Mouse (Mus musculus) midbrain, embryonic 13.5 days (tissue): ENCODE data around the gene Slc23a2. TPM values are rescaled to one million over a fixed set of nuclear protein-coding genes. Genes with fewer than 3 reads are reported as not detected.

Experiments used
- ATAC-seq: fragments of 200-750 bp; cut with Nextera tagmentation; 2 replicates; pipeline ENCODE4 v1.8.0; 2017; ENCODE audit warnings: mild to moderate bottlenecking, moderate TSS enrichment, moderate library complexity
- H3K27ac ChIP-seq: fragments of 300-500 bp; sonication (generic); 2 replicates; pipeline ENCODE4 v1.5.1; 2015; ENCODE audit warnings: inconsistent platforms, mild to moderate bottlenecking, moderate library complexity
- H3K27me3 ChIP-seq: fragments of 300-500 bp; sonication (generic); 2 replicates; pipeline ENCODE4 v1.6.1; 2015; ENCODE audit warnings: mild to moderate bottlenecking, inconsistent platforms
- H3K36me3 ChIP-seq: fragments of 300-500 bp; sonication (generic); 2 replicates; pipeline ENCODE4 v1.6.1; 2015; ENCODE audit warnings: mild to moderate bottlenecking, inconsistent platforms
- H3K4me1 ChIP-seq: fragments of 300-500 bp; sonication (generic); replicated peaks from 2 replicates; pipeline ENCODE4 v1.6.1; 2015; ENCODE audit warnings: inconsistent platforms
- H3K4me2 ChIP-seq: fragments of 300-500 bp; sonication (generic); replicated peaks from 2 replicates; pipeline ENCODE4 v1.6.1; 2015; ENCODE audit warnings: moderate library complexity, mild to moderate bottlenecking, inconsistent platforms
- H3K4me3 ChIP-seq: fragments of 300-500 bp; sonication (generic); replicated peaks from 2 replicates; pipeline ENCODE4 v1.5.1; 2015; ENCODE audit warnings: mild to moderate bottlenecking, inconsistent platforms
- H3K9ac ChIP-seq: fragments of 300-500 bp; sonication (generic); replicated peaks from 2 replicates; pipeline ENCODE4 v1.6.1; 2015; ENCODE audit warnings: mild to moderate bottlenecking, inconsistent platforms
- H3K9me3 ChIP-seq: fragments of 300-500 bp; sonication (generic); 2 replicates; pipeline ENCODE4 v1.6.1; 2016; ENCODE audit warnings: mild to moderate bottlenecking, inconsistent platforms
- WGBS: fragments of 180-500 bp; shearing (Covaris S2); methylation state at CpG from one replicate; pipeline ENCODE4 v1.1.7; 2015; 5-methylcytosine and 5-hydroxymethylcytosine counted together
- polyA plus RNA-seq: library from polyadenylated mRNA; unstranded; fragments of >200 nt; fragmentation: Nextera tagmentation; extraction: Ambion mirVana; gene quantifications from 2 replicates; pipeline ENCODE4 v1.2.1, GENCODE M21; 2015

Slc23a2 gene
- polyA plus RNA-seq, 1 experiment from 2014 or later: 19.8 TPM

GRCm38 (mm10) chr2:132024028-132024427 lies 120.9 kb downstream of the Slc23a2 start:
- Histone ChIP-seq H3K27ac (no peak overlapping the region), H3K9me3 (no peaks in the 10 kb centered on the region), H3K9ac (no peak overlapping the region), H3K4me2 (no peak overlapping the region), H3K27me3 (no peaks in the 10 kb centered on the region), H3K4me3 (no peak overlapping the region), H3K4me1 (peaks cover 28% of the 10 kb centered on the region), H3K36me3 (no peaks in the 10 kb centered on the region)
- ATAC-seq: no peak
- WGBS: 96% methylated on average over 4 of the region's 4 CpGs

DNA sequence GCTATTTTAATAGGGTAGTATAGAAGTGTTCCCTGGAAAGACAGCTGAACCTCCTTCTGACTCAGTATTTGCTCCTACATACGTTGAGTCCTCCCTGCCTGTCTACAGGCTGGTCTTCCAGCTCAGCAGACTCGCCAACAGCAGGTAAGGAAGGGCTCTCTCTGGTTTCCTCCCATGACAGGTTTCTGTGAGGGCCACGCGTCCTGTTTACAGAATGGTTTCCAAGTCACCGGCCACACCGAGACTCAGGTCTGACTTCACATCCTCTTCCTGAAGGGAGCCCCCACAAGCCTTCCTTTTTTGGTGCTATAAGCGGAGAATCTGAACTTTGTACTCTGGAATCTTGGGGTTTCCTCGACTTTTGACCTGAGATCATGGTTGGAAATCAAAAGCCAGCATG lies 122.3 kb downstream of the Slc23a2 start:
- Histone ChIP-seq H3K9me3 (no peaks in the 10 kb centered on the region), H3K36me3 (no peaks in the 10 kb centered on the region), H3K27me3 (no peaks in the 10 kb centered on the region), H3K9ac (no peak overlapping the region), H3K4me3 (no peak overlapping the region), H3K4me1 (peaks cover 14% of the 10 kb centered on the region), H3K27ac (no peak overlapping the region), H3K4me2 (no peak overlapping the region)
- no peak for ATAC-seq
- 93% methylated on average over 8 of the region's 8 CpGs for WGBS

- H3K36me3 ChIP-seq: no peaks in the 10 kb centered on the region
- no peak for ATAC-seq
- 0 out of 2 replicates have a peak, but pooled peaks cover 4% of the 10 kb centered on the region for H3K4me1 ChIP-seq
- H3K27ac ChIP-seq: no peak overlapping the region
- H3K4me3 ChIP-seq: no peak overlapping the region
- no peak overlapping the region for H3K4me2 ChIP-seq
- no peaks in the 10 kb centered on the region for H3K9me3 ChIP-seq
- no peaks in the 10 kb centered on the region for H3K27me3 ChIP-seq
- 78% methylated on average over 4 of the region's 4 CpGs for WGBS
- no peak overlapping the region for H3K9ac ChIP-seq
These were observed 123.3 kb downstream of the Slc23a2 start for GRCm38 (mm10) chr2:132021616-132022015.

DNA sequence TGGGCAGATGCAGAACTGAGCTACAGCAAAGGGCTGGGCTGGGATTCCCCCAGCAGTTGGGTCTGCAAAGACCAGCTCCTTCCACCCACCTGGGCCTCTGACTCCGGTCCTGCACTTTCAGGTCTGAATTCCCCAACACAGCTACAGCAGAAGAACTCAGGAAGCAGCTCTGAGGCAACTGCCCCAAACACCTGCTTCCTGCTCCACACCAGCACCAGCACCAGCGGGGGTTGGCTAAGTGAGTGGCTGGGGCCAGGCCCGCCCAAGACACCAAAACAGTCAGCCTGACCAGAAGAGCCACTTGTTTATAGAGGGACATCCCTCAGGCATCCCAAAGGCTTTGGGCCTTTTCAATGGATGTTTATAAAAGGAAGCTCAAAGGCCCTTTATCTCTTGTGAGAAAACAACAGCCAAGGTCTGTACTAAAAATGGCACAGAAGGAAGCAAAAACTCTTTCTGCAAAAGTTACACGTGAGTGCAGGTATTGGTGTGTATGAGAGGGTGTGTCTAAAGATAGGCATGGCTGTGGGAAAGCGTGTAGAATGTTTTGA lies 123.8 kb downstream of the Slc23a2 start:
- Histone ChIP-seq H3K4me1 (0 out of 2 replicates have a peak, but pooled peaks cover 4% of the 10 kb centered on the region), H3K9ac (no peak overlapping the region), H3K4me3 (no peak overlapping the region), H3K27ac (no peak overlapping the region), H3K27me3 (no peaks in the 10 kb centered on the region), H3K9me3 (no peaks in the 10 kb centered on the region), H3K4me2 (no peak overlapping the region), H3K36me3 (no peaks in the 10 kb centered on the region)
- 69% methylated on average over 5 of the region's 5 CpGs for WGBS
- ATAC-seq: no peak

GRCm38 (mm10) chr2:132020420-132020819 lies 124.5 kb downstream of the Slc23a2 start:
- 87% methylated on average over 7 of the region's 7 CpGs for WGBS

GRCm38 (mm10) chr2:132019372-132019811 lies 125.5 kb downstream of the Slc23a2 start:
- Histone ChIP-seq H3K4me2 (no peak overlapping the region), H3K4me3 (no peak overlapping the region), H3K27ac (0 out of 2 replicates have a peak overlapping the region, but pooled peaks have one; percentile 1), H3K27me3 (no peaks in the 10 kb centered on the region), H3K36me3 (no peaks in the 10 kb centered on the region), H3K4me1 (no peaks in the 10 kb centered on the region), H3K9me3 (no peaks in the 10 kb centered on the region), H3K9ac (no peak overlapping the region)
- no peak for ATAC-seq
- WGBS: 63% methylated on average over 3 of the region's 3 CpGs

More at GRCm38 (mm10) chr2:132020420-132020819, 124.5 kb downstream of the Slc23a2 start:
- no peak for ATAC-seq
- no peak overlapping the region for H3K4me3 ChIP-seq
- no peak overlapping the region for H3K27ac ChIP-seq
- no peaks in the 10 kb centered on the region for H3K27me3 ChIP-seq
- H3K4me1 ChIP-seq: 0 out of 2 replicates have a peak, but pooled peaks cover 4% of the 10 kb centered on the region
- no peak overlapping the region for H3K4me2 ChIP-seq
- H3K9ac ChIP-seq: no peak overlapping the region
- no peaks in the 10 kb centered on the region for H3K9me3 ChIP-seq
- no peaks in the 10 kb centered on the region for H3K36me3 ChIP-seq

DNA sequence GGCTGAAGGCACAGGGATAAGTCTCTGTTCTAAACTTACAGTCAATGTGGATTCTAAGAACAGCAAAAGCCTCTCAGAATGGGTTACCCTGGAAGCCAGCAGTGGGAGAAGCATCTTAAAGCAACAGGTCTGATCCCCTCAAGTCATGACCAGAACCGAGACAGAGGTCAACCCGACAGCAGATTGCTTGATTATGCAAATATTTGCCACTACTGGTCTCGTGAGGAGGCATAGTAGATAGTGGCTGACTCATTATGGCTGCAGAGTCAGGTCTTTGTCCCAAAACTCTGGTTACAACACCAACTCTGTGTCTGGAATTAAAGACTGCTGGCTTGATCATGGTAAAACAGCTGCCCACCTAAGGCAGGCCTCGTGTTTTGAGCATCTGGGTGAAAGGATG lies 126.8 kb downstream of the Slc23a2 start:
- Histone ChIP-seq H3K36me3 (no peaks in the 10 kb centered on the region), H3K4me2 (no peak overlapping the region), H3K4me1 (no peaks in the 10 kb centered on the region), H3K9ac (no peak overlapping the region), H3K27me3 (no peaks in the 10 kb centered on the region), H3K4me3 (no peak overlapping the region), H3K27ac (no peak overlapping the region), H3K9me3 (no peaks in the 10 kb centered on the region)
- WGBS: 61% methylated on average over 4 of the region's 4 CpGs
- ATAC-seq: no peak

DNA sequence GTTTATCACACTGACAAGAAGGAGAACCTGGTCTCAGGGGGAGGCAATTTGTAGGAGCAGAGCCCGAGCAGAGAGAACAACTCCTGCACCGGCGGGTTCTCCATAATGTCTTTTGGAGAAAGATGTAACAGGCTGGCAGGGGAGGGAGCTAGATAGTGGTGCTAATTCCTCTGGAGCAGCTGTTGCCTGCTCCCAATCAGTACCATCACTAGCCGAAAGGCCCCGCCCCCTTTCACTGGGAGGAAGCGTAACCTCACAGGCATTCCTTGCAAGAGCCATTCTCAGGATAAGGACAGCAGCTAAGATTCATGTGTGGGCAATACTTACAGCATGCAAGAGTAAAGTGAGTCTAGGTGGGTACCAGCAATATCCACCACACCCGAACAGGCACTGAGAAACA lies 127.3 kb downstream of the Slc23a2 start:
- ATAC-seq: no peak
- Histone ChIP-seq H3K4me3 (no peak overlapping the region), H3K4me2 (no peak overlapping the region), H3K27ac (no peak overlapping the region), H3K9me3 (no peaks in the 10 kb centered on the region), H3K9ac (no peak overlapping the region), H3K4me1 (no peaks in the 10 kb centered on the region), H3K27me3 (no peaks in the 10 kb centered on the region), H3K36me3 (no peaks in the 10 kb centered on the region)
- 73% methylated on average over 7 of the region's 7 CpGs for WGBS

- 80% methylated on average over 1 of the region's 1 CpGs for WGBS
- Histone ChIP-seq H3K27me3 (no peaks in the 10 kb centered on the region), H3K4me2 (no peak overlapping the region), H3K9ac (no peak overlapping the region), H3K4me1 (no peaks in the 10 kb centered on the region), H3K4me3 (no peak overlapping the region), H3K9me3 (no peaks in the 10 kb centered on the region), H3K36me3 (peaks cover 15% of the 10 kb centered on the region), H3K27ac (no peak overlapping the region)
- ATAC-seq: no peak
These were observed 128.9 kb downstream of the Slc23a2 start for GRCm38 (mm10) chr2:132016034-132016433.

- H3K27me3 ChIP-seq: no peaks in the 10 kb centered on the region
- H3K27ac ChIP-seq: no peak overlapping the region
- no peak overlapping the region for H3K4me3 ChIP-seq
- no peaks in the 10 kb centered on the region for H3K4me1 ChIP-seq
- no peak overlapping the region for H3K9ac ChIP-seq
- 96% methylated on average over 4 of the region's 4 CpGs for WGBS
- H3K9me3 ChIP-seq: no peaks in the 10 kb centered on the region
- ATAC-seq: no peak
- peaks cover 42% of the 10 kb centered on the region for H3K36me3 ChIP-seq
- H3K4me2 ChIP-seq: no peak overlapping the region
These were observed 131.8 kb downstream of the Slc23a2 start for GRCm38 (mm10) chr2:132013152-132013551.

GRCm38 (mm10) chr2:132010781-132011180 lies 134.1 kb downstream of the Slc23a2 start:
- no peak overlapping the region for H3K27ac ChIP-seq
- H3K36me3 ChIP-seq: peaks cover 59% of the 10 kb centered on the region
- H3K4me1 ChIP-seq: no peaks in the 10 kb centered on the region
- H3K4me2 ChIP-seq: no peak overlapping the region
- no peaks in the 10 kb centered on the region for H3K9me3 ChIP-seq
- no peak overlapping the region for H3K9ac ChIP-seq
- ATAC-seq: no peak
- WGBS: 96% methylated on average over 2 of the region's 2 CpGs
- H3K27me3 ChIP-seq: no peaks in the 10 kb centered on the region
- H3K4me3 ChIP-seq: no peak overlapping the region

GRCm38 (mm10) chr2:132008186-132008585 lies 136.7 kb downstream of the Slc23a2 start:
- no peak for ATAC-seq
- no peaks in the 10 kb centered on the region for H3K4me1 ChIP-seq
- H3K9me3 ChIP-seq: no peaks in the 10 kb centered on the region
- no peak overlapping the region for H3K4me3 ChIP-seq
- WGBS: 82% methylated on average over 4 of the region's 4 CpGs
- H3K27me3 ChIP-seq: no peaks in the 10 kb centered on the region
- H3K4me2 ChIP-seq: no peak overlapping the region
- no peak overlapping the region for H3K9ac ChIP-seq
- H3K27ac ChIP-seq: no peak overlapping the region
- H3K36me3 ChIP-seq: peaks cover 85% of the 10 kb centered on the region

GRCm38 (mm10) chr2:132007475-132007819 lies 137.5 kb downstream of the Slc23a2 start:
- Histone ChIP-seq H3K27me3 (no peaks in the 10 kb centered on the region), H3K9me3 (no peaks in the 10 kb centered on the region), H3K4me1 (no peaks in the 10 kb centered on the region), H3K9ac (no peak overlapping the region), H3K4me2 (no peak overlapping the region), H3K4me3 (no peak overlapping the region), H3K27ac (no peak overlapping the region), H3K36me3 (peaks cover 90% of the 10 kb centered on the region)
- no peak for ATAC-seq
- 50% methylated on average over 6 of the region's 6 CpGs for WGBS
